Mouse (Mus musculus) ES-E14 (cell line): ENCODE data around the gene Abcb1b. TPM values are rescaled to one million over a fixed set of nuclear protein-coding genes. Genes with fewer than 3 reads are reported as not detected.

Experiments used
- DNase-seq: peaks from one replicate; pipeline ENCODE4 v3.0.0-alpha.2; 2013; ENCODE audit warnings: low read depth, low spot score
- H3K27ac ChIP-seq: 2 replicates; pipeline ENCODE4 v1.5.1; 2012; ENCODE audit warnings: low read depth, mild to moderate bottlenecking, low read length, moderate library complexity, mixed read lengths; ENCODE audit not compliant: poor library complexity, insufficient read depth, severe bottlenecking
- H3K36me3 ChIP-seq: 2 replicates; pipeline ENCODE4 v1.6.1; 2012; ENCODE audit warnings: mild to moderate bottlenecking, low read length, moderate library complexity, mixed read lengths; ENCODE audit not compliant: control insufficient read depth, poor library complexity, insufficient read depth, severe bottlenecking
- H3K4me1 ChIP-seq, 2 experiments: fragments of 150-350 bp in 1 of 2; sonication (generic) in 1 of 2; 2 replicates each; pipeline ENCODE4 v1.6.1; 2012; ENCODE audit warnings: low read length in 2 of 2, mild to moderate bottlenecking in 1 of 2, mixed read lengths in 1 of 2; ENCODE audit not compliant: control insufficient read depth in 2 of 2, insufficient read depth in 2 of 2, poor library complexity in 1 of 2
- H3K4me3 ChIP-seq, 2 experiments: fragments of 150-350 bp in 1 of 2; sonication (generic) in 1 of 2; 2 replicates each; pipeline ENCODE4 v1.5.1; 2012; ENCODE audit warnings: low read length in 2 of 2, low read depth in 1 of 2, mild to moderate bottlenecking in 1 of 2, mixed read lengths in 1 of 2; ENCODE audit not compliant: insufficient read depth in 1 of 2, poor library complexity in 1 of 2, severe bottlenecking in 1 of 2
- H3K9ac ChIP-seq: 2 replicates; pipeline ENCODE4 v1.6.1; 2012; ENCODE audit warnings: low read depth, mild to moderate bottlenecking, low read length, mixed read lengths; ENCODE audit not compliant: poor library complexity, insufficient read depth, severe bottlenecking
- H3K9me3 ChIP-seq: fragments of 150-350 bp; sonication (generic); 2 replicates; pipeline ENCODE4 v1.6.1; 2012; ENCODE audit warnings: low read depth, mild to moderate bottlenecking, low read length; ENCODE audit not compliant: control insufficient read depth, insufficient read depth
- CHD2 ChIP-seq: IDR thresholded peaks from 2 replicates; pipeline ENCODE4 v1.6.1; 2014; ENCODE audit warnings: mild to moderate bottlenecking, low read depth, low read length, inconsistent platforms
- HCFC1 ChIP-seq: IDR thresholded peaks from 2 replicates; pipeline ENCODE4 v1.6.1; 2012; ENCODE audit warnings: low read length, inconsistent platforms, borderline replicate concordance; ENCODE audit not compliant: insufficient read depth
- MAFK ChIP-seq: IDR thresholded peaks from 2 replicates; pipeline ENCODE4 v1.6.1; 2014; ENCODE audit warnings: mild to moderate bottlenecking, low read depth, low read length, inconsistent platforms; ENCODE audit not compliant: insufficient read depth
- ZC3H11A ChIP-seq: IDR thresholded peaks from 2 replicates; pipeline ENCODE4 v1.6.1; 2012; ENCODE audit warnings: low read depth, mild to moderate bottlenecking, inconsistent platforms, low read length, borderline replicate concordance
- ZNF384 ChIP-seq: IDR thresholded peaks from 2 replicates; pipeline ENCODE4 v1.6.1; 2012; ENCODE audit warnings: low read depth, low read length, inconsistent platforms
- in situ Hi-C, 2 experiments: fragments of 600-800 bp; cut with MboI; formaldehyde crosslinking; loops; one replicate each; pipeline ENCODE4 v1.15.1; 2025; ENCODE audit warnings: low sequenced_read_pairs in 2 of 2, inconsistent platforms in 1 of 2; ENCODE audit not compliant: unreplicated experiment in 2 of 2
- total RNA-seq: library from RNA; depleted of rRNA; stranded (reverse); fragments of 300-350 nt; gene quantifications from 2 replicates; pipeline ENCODE4 v1.2.3, GENCODE M21; 2012

Abcb1b gene
- total RNA-seq, 1 experiment = 72.2 TPM

DNA sequence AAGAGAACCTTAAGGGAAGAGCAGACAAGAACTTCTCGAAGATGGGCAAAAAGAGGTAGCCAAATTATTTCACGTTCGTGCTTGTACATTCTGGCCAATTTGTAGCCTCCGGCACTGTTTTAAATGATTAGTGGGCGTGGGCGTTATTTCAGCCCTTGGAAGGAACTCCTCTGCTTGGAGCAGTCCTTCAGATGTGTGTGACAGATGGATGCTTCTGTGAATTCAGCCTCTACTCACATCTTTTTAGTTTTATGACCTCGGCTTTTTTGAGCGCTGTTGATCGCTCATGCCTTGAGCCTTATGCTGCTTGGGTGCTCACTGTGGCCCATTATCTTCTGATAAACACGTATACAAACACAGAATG, 787 bp downstream of the Abcb1b start:
- Histone ChIP-seq H3K4me3 (peak overlapping the region; percentile 84 to 87), H3K9ac (peak overlapping the region; percentile 83; the same call in 1 of the 2 replicates), H3K27ac (no peak overlapping the region), H3K9me3 (no peaks in the 10 kb centered on the region), H3K36me3 (0 out of 2 replicates have a peak, but pooled peaks cover 2% of the 10 kb centered on the region), H3K4me1 (peaks cover 0 to 4% of the 10 kb centered on the region in 2 experiments; a peak in 1 of 4 replicates)
- TF ChIP-seq HCFC1 = no peak
- no peak for TF ChIP-seq CHD2
- no peak for TF ChIP-seq ZC3H11A
- TF ChIP-seq MAFK = no peak
- TF ChIP-seq ZNF384 = no peak
- DNase-seq = no peak
- in situ Hi-C loops = no loop called here

- Histone ChIP-seq H3K27ac (no peak overlapping the region), H3K9me3 (no peaks in the 10 kb centered on the region), H3K4me1 (no peaks in the 10 kb centered on the region), H3K9ac (no peak overlapping the region), H3K36me3 (peaks cover 3% of the 10 kb centered on the region), H3K4me3 (no peak overlapping the region)
- in situ Hi-C loops = no loop called here
- no peak for DNase-seq
- TF ChIP-seq HCFC1 = no peak
- TF ChIP-seq ZC3H11A = no peak
- no peak for TF ChIP-seq MAFK
- TF ChIP-seq ZNF384 = no peak
- TF ChIP-seq CHD2 = no peak
Observed at GRCm38 (mm10) chr5:8805742-8806141, 7.8 kb downstream of the Abcb1b start.

- no peak for DNase-seq
- no peak overlapping the region for H3K9ac ChIP-seq
- in situ Hi-C loops = no loop called here
- no peak overlapping the region for H3K27ac ChIP-seq
- no peak overlapping the region for H3K4me3 ChIP-seq
- H3K36me3 ChIP-seq = peaks cover 3% of the 10 kb centered on the region
- H3K9me3 ChIP-seq = no peaks in the 10 kb centered on the region
- no peak for TF ChIP-seq ZC3H11A
- no peak for TF ChIP-seq MAFK
- no peak for TF ChIP-seq HCFC1
- TF ChIP-seq CHD2 = no peak
- no peak for TF ChIP-seq ZNF384
- H3K4me1 ChIP-seq = no peaks in the 10 kb centered on the region
Observed at GRCm38 (mm10) chr5:8807137-8808004, 9.4 kb downstream of the Abcb1b start.

DNA sequence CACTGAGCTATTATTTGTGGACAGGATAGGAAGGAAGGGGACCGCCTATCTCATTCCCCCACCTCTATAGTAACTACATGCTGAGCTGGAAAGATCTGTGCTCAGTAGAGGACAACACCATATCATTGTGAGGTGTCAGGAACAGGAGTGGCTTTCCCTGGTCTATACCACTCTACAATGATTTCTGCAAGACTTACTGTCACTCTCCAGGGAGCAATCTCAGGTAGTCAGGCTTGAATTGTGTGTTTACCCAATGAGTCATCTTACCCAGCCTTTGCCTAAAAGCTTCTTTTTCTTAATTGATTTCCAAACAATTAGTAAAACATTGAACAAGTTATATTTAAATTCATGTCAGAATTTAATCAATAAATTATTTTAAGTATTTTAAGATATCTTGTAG, 15.9 kb downstream of the Abcb1b start:
- in situ Hi-C loops = no loop called here
- TF ChIP-seq HCFC1 = no peak
- no peak for TF ChIP-seq ZC3H11A
- no peak for TF ChIP-seq ZNF384
- TF ChIP-seq MAFK = no peak
- TF ChIP-seq CHD2 = no peak
- H3K27ac ChIP-seq = no peak overlapping the region
- H3K9me3 ChIP-seq = no peaks in the 10 kb centered on the region
- H3K4me1 ChIP-seq = no peaks in the 10 kb centered on the region
- no peak overlapping the region for H3K4me3 ChIP-seq
- H3K9ac ChIP-seq = no peak overlapping the region
- no peaks in the 10 kb centered on the region; the same call in 1 of the 2 replicates for H3K36me3 ChIP-seq
- DNase-seq = no peak
